Mouse (Mus musculus): ENCODE results near the gene Pgpep1. TPM values are rescaled to one million over a fixed set of nuclear protein-coding genes. Genes with fewer than 3 reads are reported as not detected.

The Pgpep1 gene
- total and polyA plus RNA-seq, 3 experiments: 12.3 to 30.0 (median 22.9) TPM

- H3K9ac ChIP-seq (ENCODE audit: insufficient read depth, low read depth): no peak overlapping the region
- no peak overlapping the region for H3K4me2 ChIP-seq (ENCODE audit: insufficient read depth, low read depth, poor library complexity, severe bottlenecking)
- no peaks in the 10 kb centered on the region for H3K9me3 ChIP-seq (replicated peaks; ENCODE audit: low read length)
- H3K4me1 ChIP-seq (ENCODE audit: control insufficient read depth in 1 of 2, insufficient read depth in 2 of 2): peaks cover 29 to 73% of the 10 kb centered on the region in 2 experiments
- TF ChIP-seq MXI1 (IDR thresholded peaks at IDR 0.05; ENCODE audit: low read depth, low read length) (no peak), USF1 (IDR thresholded peaks at IDR 0.05; ENCODE audit: low read depth, low read length) (no peak)
- dilution Hi-C loops (cut with MboI; ENCODE audit: extremely low pct_ligation_motif_present, extremely low pct_unique_long_range_greater_than_20kb, low sequenced_read_pairs): no loop called here
- no peaks in the 10 kb centered on the region for H3K36me3 ChIP-seq (replicated peaks in 1 of 2; ENCODE audit: control insufficient read depth in 1 of 2, insufficient read depth in 1 of 2, low read length in 1 of 2)
- in situ Hi-C loops (cut with MboI; ENCODE audit: low pct_ligation_motif_present, low pct_unique_long_range_greater_than_20kb, low sequenced_read_pairs): loop anchor here (5.0 kb wide), 1 partner anchor 34 kb away; no protein-coding TSS in a partner anchor
- H3K27ac ChIP-seq (ENCODE audit: insufficient read depth, low read depth): no peak overlapping the region
- DNase-seq (ENCODE audit: extremely low read depth): no peak
- no peaks in the 10 kb centered on the region for H3K79me2 ChIP-seq (replicated peaks; ENCODE audit: control insufficient read depth, extremely low read depth, insufficient read depth, poor library complexity, severe bottlenecking)
- no peak overlapping the region for H3K4me3 ChIP-seq (replicated peaks in 1 of 3; ENCODE audit: low read depth in 2 of 3, low read length in 2 of 3, poor library complexity in 1 of 3)
- no peaks in the 10 kb centered on the region for H3K27me3 ChIP-seq (replicated peaks)
Observed at GRCm38 (mm10) chr8:70613763-70614162, 46.4 kb downstream of the Pgpep1 start.

- peak overlapping the region; percentile 61 to 79 (median 65) for H3K4me3 ChIP-seq (replicated peaks in 1 of 3; ENCODE audit: low read depth in 2 of 3, low read length in 2 of 3, poor library complexity in 1 of 3)
- H3K4me1 ChIP-seq (ENCODE audit: control insufficient read depth in 1 of 2, insufficient read depth in 2 of 2): peaks cover 19 to 68% of the 10 kb centered on the region in 2 experiments
- in situ Hi-C loops (cut with MboI; ENCODE audit: low pct_ligation_motif_present, low pct_unique_long_range_greater_than_20kb, low sequenced_read_pairs) (loop anchor here (5.0 kb wide), 1 partner anchor 35 kb away; no protein-coding TSS in a partner anchor), dilution Hi-C loops (cut with MboI; ENCODE audit: extremely low pct_ligation_motif_present, extremely low pct_unique_long_range_greater_than_20kb, low sequenced_read_pairs) (no loop called here)
- H3K9me3 ChIP-seq (replicated peaks; ENCODE audit: low read length): no peaks in the 10 kb centered on the region
- no peak for TF ChIP-seq KAT2A (IDR thresholded peaks at IDR 0.05; ENCODE audit: insufficient replicate concordance, low read length)
- no peak for TF ChIP-seq CHD2 (IDR thresholded peaks at IDR 0.05; ENCODE audit: low read length)
- no peak for TF ChIP-seq ZNF384 (IDR thresholded peaks at IDR 0.05; ENCODE audit: low read depth, low read length)
- TF ChIP-seq ETS1 (conservative IDR thresholded peaks at IDR 0.05; ENCODE audit: low read depth, low read length): no peak; the same call in 1 of the 2 replicates
- no peak for TF ChIP-seq E2F4 (IDR thresholded peaks at IDR 0.05; ENCODE audit: insufficient replicate concordance, low read depth, low read length)
- no peak for TF ChIP-seq ZKSCAN1 (IDR thresholded peaks at IDR 0.05; ENCODE audit: borderline replicate concordance, low read depth, low read length)
- peak; percentile 58; the same call in 1 of the 2 replicates for TF ChIP-seq ZC3H11A (IDR thresholded peaks at IDR 0.05; ENCODE audit: low read depth, low read length)
- TF ChIP-seq USF1 (IDR thresholded peaks at IDR 0.05; ENCODE audit: low read depth, low read length): no peak
- 0 out of 2 replicates have a peak, but pooled peaks have one; percentile 18 for TF ChIP-seq TBP (conservative IDR thresholded peaks at IDR 0.05; ENCODE audit: low read depth, low read length)
- TF ChIP-seq PAX5 (IDR thresholded peaks at IDR 0.05; ENCODE audit: low read length): no peak
- no peak for TF ChIP-seq TCF12 (IDR thresholded peaks at IDR 0.05; ENCODE audit: low read depth, low read length)
- peak; percentile 98 for TF ChIP-seq RAD21 (IDR thresholded peaks at IDR 0.05; ENCODE audit: low read depth, low read length)
- TF ChIP-seq MAFK (IDR thresholded peaks at IDR 0.05; ENCODE audit: insufficient replicate concordance, low read length): no peak
- TF ChIP-seq UBTF (IDR thresholded peaks at IDR 0.05; ENCODE audit: low read depth, low read length): no peak
- TF ChIP-seq USF2 (conservative IDR thresholded peaks at IDR 0.05; ENCODE audit: low read depth, low read length): no peak
- peak; percentile 62; the same call in 1 of the 2 replicates for TF ChIP-seq NRF1 (IDR thresholded peaks at IDR 0.05; ENCODE audit: low read depth, low read length)
- no peak for TF ChIP-seq SIN3A (IDR thresholded peaks at IDR 0.05; ENCODE audit: low read length)
- peak; percentile 85; the same call in 1 of the 2 replicates for TF ChIP-seq MYC (IDR thresholded peaks at IDR 0.05; ENCODE audit: low read depth, low read length)
- no peak; the same call in 1 of the 2 replicates for TF ChIP-seq IRF4 (IDR thresholded peaks at IDR 0.05; ENCODE audit: low read depth, low read length)
- no peak for TF ChIP-seq GABPA (IDR thresholded peaks at IDR 0.05; ENCODE audit: insufficient replicate concordance, low read depth, low read length)
- no peak for TF ChIP-seq POLR2A (IDR thresholded peaks at IDR 0.05; ENCODE audit: low read depth, low read length)
- TF ChIP-seq SMC3 (IDR thresholded peaks at IDR 0.05; ENCODE audit: low read depth, low read length): peak; percentile 93
- peak; percentile 98 for TF ChIP-seq CTCF (conservative IDR thresholded peaks at IDR 0.05 in 1 of 2, IDR thresholded peaks at IDR 0.05 in 1 of 2; ENCODE audit: low read depth in 2 of 2, low read length in 2 of 2)
- peak; percentile 91 for DNase-seq (ENCODE audit: extremely low read depth)
- peak overlapping the region; percentile 47 for H3K9ac ChIP-seq (ENCODE audit: insufficient read depth, low read depth)
- peak overlapping the region; percentile 69 for H3K27ac ChIP-seq (ENCODE audit: insufficient read depth, low read depth)
- 0 out of 2 replicates have a peak, but pooled peaks cover under 1% of the 10 kb centered on the region for H3K79me2 ChIP-seq (replicated peaks; ENCODE audit: control insufficient read depth, extremely low read depth, insufficient read depth, poor library complexity, severe bottlenecking)
- no peaks in the 10 kb centered on the region for H3K36me3 ChIP-seq (replicated peaks in 1 of 2; ENCODE audit: control insufficient read depth in 1 of 2, insufficient read depth in 1 of 2, low read length in 1 of 2)
- H3K4me2 ChIP-seq (ENCODE audit: insufficient read depth, low read depth, poor library complexity, severe bottlenecking): peak overlapping the region; percentile 84
- H3K27me3 ChIP-seq (replicated peaks): no peaks in the 10 kb centered on the region
Observed at GRCm38 (mm10) chr8:70611849-70612248, 48.3 kb downstream of the Pgpep1 start.
